Mouse (Mus musculus): ENCODE measurements around the gene Spaca6.
A peak's percentile ranks its signal among the peaks of the same experiment; 100 is the strongest.
"Not testable (repeated sequence)": the region's sequence is repeated elsewhere in the genome, so short reads cannot be mapped to it uniquely, and the experiment has no call there.

Spaca6 gene

GRCm38 (mm10) chr17:17844606-17845005 lies 17.6 kb downstream of the Spaca6 start:
- DNase-seq (ENCODE audit: low spot score in 2 of 2) = not testable (repeated sequence)

- DNase-seq (ENCODE audit: low spot score in 2 of 2) = no peak
Measured at GRCm38 (mm10) chr17:17845187-17846027, 18.4 kb downstream of the Spaca6 start.

GRCm38 (mm10) chr17:17848988-17849387 lies 22.0 kb downstream of the Spaca6 start:
- no peak for DNase-seq (ENCODE audit: low spot score in 2 of 2)

GRCm38 (mm10) chr17:17849906-17850712 lies 23.2 kb downstream of the Spaca6 start:
- DNase-seq (ENCODE audit: low spot score in 2 of 2) = no peak

GRCm38 (mm10) chr17:17855064-17855838 lies 28.3 kb downstream of the Spaca6 start, which contains the start of gene Has1:
Gene Has1 (minus strand): TSS chr17:17855205.
- no peak for DNase-seq (ENCODE audit: low spot score in 2 of 2)

GRCm38 (mm10) chr17:17856612-17857011 lies 29.7 kb downstream of the Spaca6 start:
- no peak for DNase-seq (ENCODE audit: low spot score in 2 of 2)

GRCm38 (mm10) chr17:17857446-17857845 lies 30.5 kb downstream of the Spaca6 start:
- DNase-seq (ENCODE audit: low spot score in 2 of 2) = no peak

DNA sequence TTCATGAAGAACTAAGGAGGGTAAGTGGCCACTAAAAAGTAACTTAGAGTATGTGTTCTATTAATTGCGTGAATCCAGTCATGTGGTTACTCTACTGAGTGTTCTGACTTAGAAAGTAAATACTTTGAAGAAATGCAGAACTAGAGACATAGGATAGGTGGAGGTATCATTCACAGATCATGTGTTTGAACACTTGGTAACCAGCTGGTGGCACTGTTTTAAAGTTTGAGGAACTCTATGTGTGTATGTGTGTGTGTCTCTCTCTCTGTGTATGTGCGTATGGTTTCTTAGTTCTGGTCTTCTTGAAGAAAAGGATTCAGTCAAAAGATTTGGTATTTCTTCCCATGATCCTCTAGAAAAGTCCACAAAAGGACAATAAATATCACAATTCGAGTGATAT lies 33.2 kb downstream of the Spaca6 start:
- no peak for DNase-seq (ENCODE audit: low spot score in 2 of 2)

DNA sequence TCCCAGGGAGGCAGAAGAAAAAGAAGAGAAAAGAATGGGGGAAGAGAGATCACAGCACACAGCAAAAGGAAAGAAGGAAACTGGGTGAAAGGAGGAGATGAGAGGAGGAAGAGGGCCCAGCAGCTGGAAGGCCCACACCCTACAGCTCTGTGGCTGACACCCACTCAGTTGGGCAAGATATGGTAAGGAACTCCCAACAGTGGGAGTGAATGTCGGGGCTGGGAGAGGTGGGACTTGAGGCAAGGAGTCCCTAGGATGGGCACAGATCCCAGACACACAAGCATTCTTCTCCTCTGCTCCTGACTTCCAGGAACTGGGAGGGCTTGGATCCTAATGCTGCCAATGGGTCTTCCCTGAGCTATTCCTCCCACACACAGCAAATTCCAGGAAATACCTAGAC lies 35.4 kb downstream of the Spaca6 start:
- DNase-seq (ENCODE audit: low spot score in 2 of 2) = peak in 1 of 2 experiments; percentile 31

DNA sequence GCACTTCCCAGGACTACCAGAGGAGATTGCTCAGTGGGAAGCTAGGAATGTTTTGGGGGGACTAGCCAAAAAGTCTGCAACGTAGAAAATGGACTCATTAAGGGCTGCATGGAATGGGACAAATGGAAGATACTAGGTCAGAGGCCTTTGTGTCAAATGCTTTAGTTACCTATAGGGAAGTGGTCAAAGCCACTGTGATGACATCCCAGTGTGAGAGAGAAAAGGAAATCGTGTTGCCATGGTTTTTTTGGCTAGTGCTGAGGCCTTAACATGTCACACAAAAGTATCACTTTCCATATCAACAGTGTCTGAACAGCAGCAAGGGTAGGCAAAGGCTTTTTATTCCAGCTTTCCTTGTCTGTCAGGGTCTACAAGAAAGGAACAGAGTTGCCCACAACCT lies 38.2 kb downstream of the Spaca6 start:
- DNase-seq (ENCODE audit: low spot score in 2 of 2) = no peak

DNA sequence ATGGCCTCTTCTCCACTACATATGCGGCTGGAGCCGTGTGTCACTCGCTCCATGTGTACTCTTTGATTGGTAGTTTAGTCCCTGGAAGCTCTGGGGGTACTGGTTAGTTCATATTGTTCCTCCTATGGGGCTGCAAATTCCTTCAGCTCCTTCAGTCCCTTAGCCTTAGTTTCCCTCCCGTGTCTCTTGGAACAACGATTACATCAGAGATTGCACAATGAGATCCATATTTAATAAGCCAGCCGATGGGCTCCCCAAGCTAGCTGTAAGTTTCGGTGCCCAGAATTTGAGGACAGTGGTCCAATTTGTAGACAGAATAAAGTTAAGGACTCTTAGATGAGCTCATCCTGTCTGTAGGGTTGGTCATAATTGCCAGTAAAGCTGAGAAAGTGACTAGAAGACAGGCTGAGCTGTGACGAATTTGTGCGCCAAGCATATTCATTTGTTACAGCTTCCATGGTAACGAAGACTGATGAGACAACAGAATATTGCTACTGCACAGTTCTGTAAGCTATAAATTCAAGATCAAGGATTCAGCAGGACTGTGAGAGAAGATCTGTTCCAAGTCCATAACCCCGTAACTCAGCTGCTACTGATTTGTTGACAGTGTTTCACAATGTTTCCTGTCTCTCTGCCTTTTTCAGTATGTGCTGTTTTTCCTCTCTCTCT lies 40.0 kb downstream of the Spaca6 start:
- DNase-seq (ENCODE audit: low spot score in 2 of 2) = peak; percentile 20 to 29

DNA sequence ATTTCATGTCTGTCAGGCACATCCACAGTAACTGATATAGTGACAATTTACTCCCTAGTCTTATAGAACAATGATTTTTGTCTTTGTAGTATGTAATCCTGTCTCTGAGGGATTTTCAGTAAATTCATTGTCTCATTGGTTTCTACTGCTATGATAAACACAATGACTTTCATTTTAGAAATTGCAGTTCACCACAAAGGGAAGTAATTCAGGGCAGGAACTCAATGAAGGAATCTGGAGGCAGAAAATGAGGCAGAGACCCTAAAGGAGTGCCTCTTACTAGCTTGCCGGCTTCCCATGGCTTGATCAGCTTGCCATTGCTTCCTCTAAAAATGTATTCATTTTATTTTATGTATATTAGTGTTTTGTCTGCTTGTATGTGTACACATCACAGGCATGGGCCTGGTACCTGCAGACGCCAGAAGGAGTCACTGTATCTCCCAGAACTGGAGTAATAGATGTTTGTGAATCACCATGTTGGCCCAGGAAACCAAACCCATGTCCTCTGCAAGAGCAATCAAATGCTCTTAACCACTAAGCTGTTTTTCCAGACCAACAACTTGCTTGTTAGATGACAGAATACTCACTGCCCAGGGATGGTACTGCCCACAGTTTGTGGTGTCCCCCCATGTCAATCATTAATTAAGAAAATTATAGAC lies 44.1 kb downstream of the Spaca6 start:
- DNase-seq (ENCODE audit: low spot score in 2 of 2) = no peak

DNA sequence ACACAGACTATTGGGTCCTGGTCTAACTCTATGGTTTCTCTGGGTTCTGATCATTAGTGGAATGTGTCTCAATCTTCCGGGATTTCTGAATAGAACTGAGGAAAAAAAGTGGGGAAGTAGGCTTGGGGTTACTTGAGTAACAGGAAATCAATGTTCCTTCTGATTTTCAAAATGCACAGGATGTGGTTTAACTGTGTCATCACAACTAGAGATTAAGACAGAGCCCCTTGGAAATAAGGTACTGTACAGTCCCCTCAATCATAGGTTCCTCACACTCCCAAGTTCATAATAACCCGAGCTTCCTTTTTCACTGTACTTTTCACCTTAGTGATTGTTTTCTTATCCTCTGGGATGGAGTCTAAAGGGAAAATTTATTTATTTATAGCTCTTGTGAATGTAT lies 44.7 kb downstream of the Spaca6 start:
- DNase-seq (ENCODE audit: low spot score in 2 of 2) = peak; percentile 13 to 22

DNA sequence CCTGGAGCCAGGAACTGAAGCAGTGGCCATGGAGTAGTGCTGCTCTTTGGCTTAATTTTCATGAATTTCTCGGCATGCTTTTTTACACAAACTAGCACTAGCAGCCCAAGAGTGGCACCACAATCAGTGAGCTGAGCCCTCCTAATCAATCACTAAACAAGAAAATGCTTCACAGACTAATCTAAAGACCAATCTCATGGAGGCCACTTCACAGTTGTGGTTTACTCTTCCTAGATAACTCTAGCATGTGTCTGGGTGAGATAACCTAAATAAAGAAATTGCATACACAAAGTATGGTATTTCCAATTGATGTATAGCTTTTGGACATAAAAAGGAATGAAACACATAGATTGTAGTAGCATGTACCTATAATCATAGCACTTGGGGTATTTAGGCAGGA lies 52.4 kb downstream of the Spaca6 start:
- DNase-seq (ENCODE audit: low spot score in 2 of 2) = no peak

- DNase-seq (ENCODE audit: low spot score in 2 of 2) = no peak
Measured at GRCm38 (mm10) chr17:17882672-17883071, 55.7 kb downstream of the Spaca6 start.

DNA sequence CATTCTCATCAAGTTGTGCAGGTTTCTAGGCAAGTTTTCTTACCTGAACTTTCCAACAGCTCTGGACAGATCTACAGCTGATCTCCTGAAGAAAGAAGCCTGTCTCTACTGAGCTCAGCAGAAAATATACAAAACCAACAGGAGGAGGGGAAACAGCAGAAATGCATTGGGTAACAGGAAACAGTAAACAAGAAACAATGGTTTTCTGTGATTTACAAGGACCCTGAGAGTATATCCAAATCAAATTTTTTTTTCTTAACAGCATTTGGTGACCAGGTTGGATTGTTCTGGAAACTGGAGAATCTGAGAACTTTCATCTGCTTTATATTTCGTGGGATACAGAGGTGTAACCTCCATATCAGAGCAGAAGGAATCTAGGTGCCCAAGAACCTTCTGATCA lies 56.9 kb downstream of the Spaca6 start, which contains the start of gene Fpr1:
Gene Fpr1, minus strand, starts transcription at position 101 of the 400 bp plus-strand sequence.
- DNase-seq (ENCODE audit: low spot score in 2 of 2) = no peak

- no peak for DNase-seq (ENCODE audit: low spot score in 2 of 2)
Measured at GRCm38 (mm10) chr17:17887774-17888248, 60.9 kb downstream of the Spaca6 start, which contains the start of the genes Fpr2 and Fpr3. Gene Fpr2 (plus strand): TSS chr17:17887824. Gene Fpr3 (plus strand): TSS chr17:17887852.

- no peak for DNase-seq (ENCODE audit: low spot score in 2 of 2)
Measured at GRCm38 (mm10) chr17:17889732-17890425, 62.9 kb downstream of the Spaca6 start.
